Mouse (Mus musculus) cerebellum, adult 18-20 months (tissue): Measurements from ENCODE around the gene Clic4.

Experiments used
- DNase-seq, 2 experiments: peaks; one replicate each; pipeline ENCODE4 v3.0.0; 2021

Gene Clic4

GRCm38 (mm10) chr4:135256536-135257450 is 15.8 kb downstream of the Clic4 start:
- DNase-seq, result no peak

GRCm38 (mm10) chr4:135254770-135255169 is 17.8 kb downstream of the Clic4 start:
- DNase-seq, result no peak

GRCm38 (mm10) chr4:135254321-135254720 is 18.3 kb downstream of the Clic4 start:
- no peak for DNase-seq

DNA sequence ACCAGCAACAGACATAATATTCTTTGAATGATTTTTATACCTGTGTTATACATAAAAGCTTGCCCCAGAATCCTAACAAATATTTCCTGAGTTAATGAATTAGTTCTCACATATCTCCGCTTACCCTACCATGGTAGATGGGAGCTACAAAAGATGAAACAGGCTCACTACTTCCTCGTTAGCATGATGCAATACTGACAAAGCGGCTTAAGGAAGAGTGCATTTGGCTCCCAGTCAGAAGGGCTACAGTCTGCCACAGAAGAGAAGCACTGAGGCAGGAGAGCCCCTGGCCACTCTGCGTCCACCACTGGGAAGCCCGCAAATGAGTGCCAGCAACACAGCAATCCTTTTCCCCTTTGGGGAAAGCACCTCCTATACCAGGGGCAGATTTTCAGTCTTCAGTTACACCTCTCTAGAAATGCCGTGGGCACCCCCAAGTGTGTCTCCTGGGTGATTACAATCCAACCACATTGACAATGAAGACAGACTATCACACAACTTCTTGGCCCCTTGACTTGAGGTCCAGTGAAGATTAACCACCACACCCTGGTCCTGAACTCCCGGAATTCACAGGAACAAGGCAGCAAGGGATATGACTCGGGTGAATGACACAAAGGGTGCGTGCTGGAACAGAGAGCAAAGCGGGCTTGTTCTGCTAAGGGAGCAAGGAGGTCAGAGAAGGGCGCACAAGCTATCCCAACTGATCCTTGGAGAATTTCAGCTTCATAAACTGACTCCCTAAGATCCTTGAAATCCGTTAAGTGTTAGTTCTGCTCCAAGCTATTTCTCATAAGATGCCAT is 19.2 kb downstream of the Clic4 start:
- no peak for DNase-seq

GRCm38 (mm10) chr4:135251801-135252200 is 20.8 kb downstream of the Clic4 start:
- DNase-seq, result no peak

DNA sequence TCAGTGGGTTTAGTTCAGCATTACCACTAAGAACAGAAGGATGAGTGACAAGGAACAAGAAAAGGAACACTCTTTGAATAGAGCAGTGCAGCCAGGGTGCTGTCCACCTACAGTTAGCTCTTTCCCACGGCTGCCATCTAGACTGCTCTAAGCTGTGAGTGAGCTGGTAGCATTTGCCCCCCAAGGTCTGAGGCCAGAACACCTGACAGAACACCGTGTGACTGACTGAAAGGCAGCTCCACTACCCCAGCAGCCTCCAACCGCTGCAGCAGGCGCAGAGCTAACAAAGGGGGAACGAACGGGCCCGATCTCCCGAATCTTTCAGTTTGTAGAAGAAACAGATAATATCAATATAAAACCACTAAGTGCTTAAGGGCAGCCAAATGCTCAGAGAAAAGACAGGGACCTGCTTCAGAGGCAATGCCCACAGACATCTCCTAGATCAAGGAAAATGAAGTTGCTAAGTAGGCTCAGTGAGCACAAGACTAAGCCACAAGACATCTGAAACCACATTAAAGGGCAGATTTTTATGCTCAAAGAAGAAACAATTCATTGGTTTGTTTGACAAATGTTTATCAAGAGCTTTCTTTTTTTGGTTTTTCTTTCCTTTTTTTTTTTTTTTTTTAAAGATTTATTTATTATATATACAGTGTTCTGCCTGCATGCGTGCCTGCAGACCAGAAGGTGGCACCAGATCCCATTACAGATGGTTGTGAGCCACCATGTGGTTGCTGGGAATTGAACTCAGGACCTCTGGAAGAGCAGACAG is 24.2 kb downstream of the Clic4 start:
- no peak for DNase-seq

GRCm38 (mm10) chr4:135246866-135247756 is 25.5 kb downstream of the Clic4 start:
- no peak for DNase-seq

GRCm38 (mm10) chr4:135246444-135246843 is 26.2 kb downstream of the Clic4 start:
- no peak for DNase-seq

- DNase-seq, result no peak
Measured at GRCm38 (mm10) chr4:135245841-135246240, 26.8 kb downstream of the Clic4 start.

DNA sequence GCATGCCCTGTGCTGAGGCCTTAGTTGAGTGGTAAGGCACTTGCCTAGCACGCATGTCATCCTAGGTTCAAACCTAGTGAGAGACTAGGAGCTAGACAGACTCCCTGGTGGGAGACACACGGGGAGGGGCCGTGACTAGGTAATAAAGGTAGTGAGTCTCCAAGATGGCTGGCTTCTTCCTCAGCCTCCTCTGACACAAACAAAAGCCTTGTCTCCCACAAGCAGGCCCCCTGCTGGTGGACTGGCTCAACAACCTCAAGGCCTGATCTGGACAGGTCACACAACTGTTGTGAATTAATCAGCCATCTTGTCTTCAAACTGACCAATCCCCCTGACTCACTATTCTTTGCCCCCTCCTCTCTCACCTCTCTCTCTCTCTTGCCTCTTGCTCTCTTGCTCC is 28.3 kb downstream of the Clic4 start:
- DNase-seq, result no peak

GRCm38 (mm10) chr4:135242913-135243541 is 29.6 kb downstream of the Clic4 start:
- DNase-seq, result no peak

GRCm38 (mm10) chr4:135242383-135242782 is 30.2 kb downstream of the Clic4 start:
- no peak for DNase-seq

DNA sequence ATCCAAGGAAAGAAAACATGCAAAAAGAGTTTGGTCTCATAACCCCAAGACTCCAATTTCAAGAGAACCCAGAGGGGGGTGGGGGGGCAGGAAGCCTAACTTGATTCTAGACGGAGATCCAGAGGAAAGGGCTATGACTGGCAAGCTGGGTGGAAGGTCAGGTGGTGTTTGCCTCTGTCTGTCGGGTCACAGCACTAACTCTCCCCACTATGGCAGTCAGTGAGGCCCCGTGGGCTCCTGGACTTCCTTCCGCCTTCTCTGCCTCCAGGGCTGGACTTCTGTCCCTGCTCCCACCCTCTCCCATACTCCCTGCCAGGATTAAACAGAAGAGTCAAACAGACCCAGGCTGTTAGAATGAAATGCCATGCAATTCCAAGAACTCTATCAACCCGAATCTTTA is 30.9 kb downstream of the Clic4 start:
- no peak for DNase-seq

GRCm38 (mm10) chr4:135241106-135241505 is 31.5 kb downstream of the Clic4 start:
- no peak for DNase-seq

DNA sequence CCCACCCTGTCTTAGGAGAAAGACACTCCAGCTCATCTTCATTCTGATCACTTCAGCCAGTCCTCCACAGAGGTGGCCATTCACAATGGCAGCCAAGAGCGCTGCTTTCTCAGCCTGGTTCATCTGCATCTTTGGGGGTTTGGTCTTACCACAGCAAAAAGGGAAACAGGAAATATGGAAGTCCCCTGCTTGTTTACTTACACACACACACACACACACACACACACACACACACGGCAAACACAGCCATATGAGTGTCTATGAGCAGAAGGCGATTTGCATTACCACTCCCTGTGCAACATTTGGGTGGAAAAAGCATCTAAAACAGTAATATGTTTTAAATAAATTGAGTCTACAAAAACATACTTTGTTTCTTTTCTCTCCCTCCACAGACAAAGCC is 32.3 kb downstream of the Clic4 start:
- no peak for DNase-seq

DNA sequence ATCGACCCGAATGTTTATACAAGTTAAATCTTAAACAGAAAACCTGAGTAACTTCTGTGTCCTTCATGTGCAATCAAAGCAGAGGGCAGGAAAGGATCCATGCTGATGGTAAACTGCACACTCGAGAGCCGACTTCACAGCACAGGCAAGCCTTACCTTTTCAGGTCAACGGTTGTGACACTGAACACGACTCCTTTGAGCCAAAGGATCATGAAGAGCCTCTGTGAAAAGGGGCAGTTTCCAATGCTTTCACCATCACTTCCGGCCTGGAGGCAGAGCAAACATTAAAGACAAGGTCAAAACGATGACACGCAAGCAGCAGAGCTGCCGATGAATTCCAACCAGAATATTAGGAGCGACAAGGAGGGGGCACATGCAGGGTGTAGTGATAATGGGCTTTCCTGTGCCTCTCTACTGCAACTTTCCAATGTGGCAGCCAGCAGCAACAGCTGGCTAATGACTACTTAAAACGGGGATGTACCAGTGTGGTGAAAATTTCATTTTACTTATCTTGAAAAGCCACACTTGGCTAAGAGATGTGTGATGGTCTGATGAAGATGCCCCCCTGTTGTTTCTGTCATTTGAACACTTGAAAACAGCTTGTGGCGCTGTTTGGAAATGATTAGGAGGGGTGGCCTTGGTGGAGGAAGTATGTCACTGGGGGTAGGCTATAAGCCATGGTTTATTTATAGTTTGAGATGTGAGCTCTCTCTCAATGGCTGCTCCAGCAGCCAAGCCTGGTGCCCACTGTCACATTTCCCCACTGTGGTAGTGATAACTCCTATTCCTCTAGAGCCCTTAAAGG is 33.7 kb downstream of the Clic4 start:
- DNase-seq, result no peak

DNA sequence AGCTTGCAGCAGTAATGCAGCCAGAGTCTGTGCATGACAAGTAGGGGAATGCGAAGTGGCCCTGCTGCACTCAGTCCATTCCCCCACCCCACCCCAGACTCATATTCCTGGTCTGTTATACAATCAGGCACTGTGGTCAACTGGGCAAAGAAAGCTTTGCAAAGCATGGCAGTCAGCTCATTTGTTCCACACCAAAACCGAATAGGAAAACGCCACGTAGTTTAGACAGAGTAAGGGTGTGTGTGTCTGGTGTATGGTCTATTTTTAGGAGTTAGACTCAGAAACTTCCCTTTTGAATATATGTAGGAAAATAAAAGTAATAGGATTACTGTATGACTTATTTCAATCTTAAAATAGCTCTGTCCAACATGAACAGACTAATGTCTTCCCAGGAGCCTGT is 36.0 kb downstream of the Clic4 start:
- DNase-seq, result no peak

- DNase-seq, result no peak
Measured at GRCm38 (mm10) chr4:135235546-135235945, 37.1 kb downstream of the Clic4 start.

DNA sequence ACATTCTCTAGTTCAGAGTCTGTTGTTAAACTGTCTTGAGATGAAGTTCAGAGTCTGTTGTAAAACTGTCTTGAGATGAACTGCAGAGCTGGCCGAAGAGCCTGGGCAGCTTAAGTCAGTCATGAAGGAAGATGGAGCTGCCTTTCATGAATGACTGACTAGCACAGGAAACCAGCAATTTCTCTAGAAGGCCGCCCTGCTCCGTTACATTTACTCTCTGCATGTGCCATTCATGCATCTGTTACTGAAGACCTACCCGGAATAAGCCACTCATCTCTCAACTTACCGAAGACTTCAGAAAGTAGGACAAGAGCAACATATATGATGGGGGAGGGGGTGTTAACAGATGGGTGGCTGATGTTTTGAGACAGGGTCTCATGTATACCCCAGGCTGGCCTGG is 40.1 kb downstream of the Clic4 start:
- no peak for DNase-seq

GRCm38 (mm10) chr4:135231543-135231942 is 41.1 kb downstream of the Clic4 start:
- DNase-seq, result no peak

DNA sequence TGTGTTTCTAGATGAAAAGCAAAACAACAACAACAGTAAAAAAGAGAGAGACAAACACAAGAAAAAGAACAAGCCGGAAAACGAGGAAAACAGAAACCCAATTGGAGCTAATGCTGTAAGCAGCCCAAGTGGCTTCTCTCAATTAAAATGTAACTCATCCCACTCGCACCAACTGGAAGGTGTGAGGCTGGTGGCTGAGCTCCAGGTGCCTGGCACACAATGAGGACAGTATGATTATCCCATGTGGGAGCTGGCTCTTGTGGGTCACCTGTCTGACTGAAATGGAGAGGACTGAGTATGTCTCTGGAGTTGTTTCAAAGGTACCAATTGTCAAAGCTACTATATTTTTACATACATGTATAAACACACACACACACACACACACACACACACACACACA is 41.5 kb downstream of the Clic4 start:
- DNase-seq, result no peak
